Mouse (Mus musculus) thymus, adult 2 months (tissue): ENCODE data around the gene Dmrtc2. TPM values are rescaled to one million over a fixed set of nuclear protein-coding genes. Genes with fewer than 3 reads are reported as not detected.
"Not testable (repeated sequence)": the region's sequence is repeated elsewhere in the genome, so short reads cannot be mapped to it uniquely, and the experiment has no call there.

Source experiments
- DNase-seq: peaks from one replicate; pipeline ENCODE4 v3.0.0; 2021
- H3K27ac ChIP-seq: fragments of 200-500 bp; 2 replicates; pipeline ENCODE4 v1.5.1; 2012; ENCODE audit warnings: low read length, control low read depth; ENCODE audit not compliant: control insufficient read depth, insufficient read depth
- H3K27me3 ChIP-seq: fragments of 200-500 bp; 2 replicates; pipeline ENCODE4 v1.6.1; 2012; ENCODE audit warnings: mild to moderate bottlenecking, low read length, moderate library complexity, mixed read lengths; ENCODE audit not compliant: control insufficient read depth, insufficient read depth
- H3K36me3 ChIP-seq: fragments of 200-500 bp; 2 replicates; pipeline ENCODE4 v1.6.1; 2012; ENCODE audit warnings: mild to moderate bottlenecking, low read length, moderate library complexity; ENCODE audit not compliant: control insufficient read depth, insufficient read depth
- H3K4me1 ChIP-seq: fragments of 200-500 bp; replicated peaks from 2 replicates; pipeline ENCODE4 v1.6.1; 2012; ENCODE audit warnings: low read length; ENCODE audit not compliant: control insufficient read depth, insufficient read depth
- H3K4me3 ChIP-seq: fragments of 200-500 bp; 2 replicates; pipeline ENCODE4 v1.5.1; 2012; ENCODE audit warnings: mild to moderate bottlenecking, low read length, control low read depth, moderate library complexity; ENCODE audit not compliant: control insufficient read depth, insufficient read depth
- CTCF ChIP-seq: fragments of 200-500 bp; IDR thresholded peaks from 2 replicates; pipeline ENCODE4 v1.5.1; 2012; ENCODE audit warnings: mild to moderate bottlenecking, control low read depth, low read length, moderate library complexity, borderline replicate concordance; ENCODE audit not compliant: control insufficient read depth, poor library complexity, insufficient read depth; ENCODE audit errors: extremely low read depth
- POLR2A ChIP-seq: fragments of 200-500 bp; IDR thresholded peaks from 2 replicates; pipeline ENCODE4 v1.6.1; 2012; ENCODE audit warnings: mild to moderate bottlenecking, low read length, control low read depth, moderate library complexity; ENCODE audit not compliant: control insufficient read depth, poor library complexity, insufficient read depth; ENCODE audit errors: extremely low read depth
- WGBS: fragments of 180-500 bp; shearing (Covaris S2); methylation state at CpG from one replicate; pipeline ENCODE4 v1.1.7; 2018; 5-methylcytosine and 5-hydroxymethylcytosine counted together
- polyA plus RNA-seq: library from polyadenylated mRNA; depleted of rRNA; stranded (reverse); fragments of >200 nt; gene quantifications from 2 replicates; pipeline ENCODE4 v1.2.3, GENCODE M21; 2012; rRNA removed

Dmrtc2 gene
- polyA plus RNA-seq = not detected in 2 replicates

DNA sequence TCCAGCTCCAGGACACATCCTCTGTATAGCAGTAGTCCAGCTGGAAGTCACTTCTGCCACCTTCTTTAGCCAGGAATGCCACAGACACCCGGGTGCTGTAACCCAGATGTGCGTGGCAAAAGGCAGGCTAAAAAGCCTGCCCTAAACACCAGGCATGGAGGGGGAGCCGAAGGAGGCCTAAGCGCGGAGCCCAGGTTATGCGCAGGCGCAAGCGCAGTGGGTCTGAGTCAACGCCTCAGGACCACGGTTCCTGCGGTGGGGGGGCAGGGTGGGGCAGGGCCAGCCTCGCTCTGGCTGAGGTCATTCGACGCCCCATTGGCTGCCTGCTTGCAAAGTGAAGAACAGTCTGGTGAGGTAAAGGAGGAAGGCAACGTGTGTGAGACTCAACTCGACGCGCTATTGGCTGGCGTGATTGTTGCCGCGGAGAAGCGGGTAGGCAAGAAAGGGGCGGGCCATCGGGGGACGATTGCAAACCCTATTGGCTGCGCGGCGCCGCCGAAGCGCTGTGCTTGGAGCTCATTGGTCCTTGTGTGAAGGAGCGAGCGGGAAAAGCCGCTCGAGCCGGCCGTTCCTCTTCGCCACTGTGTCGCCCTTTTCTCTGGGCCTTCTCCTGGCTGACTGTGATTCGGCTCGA, at the start of gene Dmrtc2, which contains the start of gene Lypd4:
TSS of gene Dmrtc2 (plus strand) at position 526 of the 634 bp plus-strand sequence.
TSS of gene Lypd4 (minus strand) at position 410 of the 634 bp plus-strand sequence.
- Histone ChIP-seq H3K4me3 (no peak within 1 kb of the TSS), H3K27ac (no peak within 1 kb of the TSS), H3K27me3 (no peaks in the 10 kb centered on the region), H3K36me3 (no peaks in the 10 kb centered on the region), H3K4me1 (no peaks in the 10 kb centered on the region)
- WGBS = 71% methylated on average over 41 of the region's 41 CpGs
- DNase-seq = no peak
- TF ChIP-seq CTCF = no peak
- TF ChIP-seq POLR2A = no peak

DNA sequence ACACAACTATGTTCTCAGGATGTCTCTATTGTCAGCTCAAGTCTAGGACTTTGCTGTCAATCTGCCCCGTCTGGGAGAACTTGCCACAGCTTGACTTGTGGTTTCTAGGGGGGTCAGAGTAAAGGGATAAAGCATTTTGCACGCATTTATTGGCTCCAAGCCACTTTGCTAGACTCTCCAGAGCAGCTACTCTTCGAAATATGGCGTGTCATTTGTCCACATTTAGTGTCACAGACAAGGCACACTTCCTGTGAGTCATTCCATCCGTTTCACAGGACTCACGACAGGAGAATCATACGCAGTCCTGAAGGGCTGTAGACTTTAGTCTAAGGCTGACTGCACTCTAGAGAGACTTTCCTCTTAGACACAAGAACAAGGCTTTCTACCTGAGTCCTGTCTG, 45.4 kb upstream of the Dmrtc2 start:
- no peak for DNase-seq
- TF ChIP-seq POLR2A (no peak), CTCF (no peak)
- H3K4me3 ChIP-seq = no peak overlapping the region
- 16% methylated on average over 7 of the region's 7 CpGs for WGBS
- no peaks in the 10 kb centered on the region for H3K27me3 ChIP-seq
- H3K36me3 ChIP-seq = no peaks in the 10 kb centered on the region
- H3K4me1 ChIP-seq = no peaks in the 10 kb centered on the region
- H3K27ac ChIP-seq = no peak overlapping the region

DNA sequence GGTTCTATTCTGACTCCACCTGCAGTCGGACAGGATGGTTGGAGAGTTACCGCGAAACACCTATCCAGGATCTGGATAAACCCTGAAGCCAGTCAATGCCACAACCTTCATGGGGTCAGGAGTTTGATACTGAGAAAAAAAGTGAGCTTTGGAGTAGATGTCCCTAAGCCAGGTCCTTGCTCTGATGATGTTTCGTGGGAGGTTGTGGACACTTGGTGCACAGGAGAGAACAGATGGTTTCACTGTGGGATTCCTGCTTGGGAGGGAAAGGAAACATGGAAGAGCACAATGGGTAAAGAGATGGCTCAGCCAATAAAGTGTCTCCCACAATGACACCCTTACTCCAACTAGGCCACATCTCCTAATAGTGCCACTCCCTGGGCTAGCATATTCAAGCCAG, 42.7 kb upstream of the Dmrtc2 start:
- DNase-seq = no peak
- Histone ChIP-seq H3K36me3 (no peaks in the 10 kb centered on the region), H3K27me3 (no peaks in the 10 kb centered on the region), H3K4me3 (no peak overlapping the region), H3K4me1 (no peaks in the 10 kb centered on the region), H3K27ac (no peak overlapping the region)
- TF ChIP-seq CTCF (no peak), POLR2A (no peak)
- 95% methylated on average over 4 of the region's 4 CpGs for WGBS

DNA sequence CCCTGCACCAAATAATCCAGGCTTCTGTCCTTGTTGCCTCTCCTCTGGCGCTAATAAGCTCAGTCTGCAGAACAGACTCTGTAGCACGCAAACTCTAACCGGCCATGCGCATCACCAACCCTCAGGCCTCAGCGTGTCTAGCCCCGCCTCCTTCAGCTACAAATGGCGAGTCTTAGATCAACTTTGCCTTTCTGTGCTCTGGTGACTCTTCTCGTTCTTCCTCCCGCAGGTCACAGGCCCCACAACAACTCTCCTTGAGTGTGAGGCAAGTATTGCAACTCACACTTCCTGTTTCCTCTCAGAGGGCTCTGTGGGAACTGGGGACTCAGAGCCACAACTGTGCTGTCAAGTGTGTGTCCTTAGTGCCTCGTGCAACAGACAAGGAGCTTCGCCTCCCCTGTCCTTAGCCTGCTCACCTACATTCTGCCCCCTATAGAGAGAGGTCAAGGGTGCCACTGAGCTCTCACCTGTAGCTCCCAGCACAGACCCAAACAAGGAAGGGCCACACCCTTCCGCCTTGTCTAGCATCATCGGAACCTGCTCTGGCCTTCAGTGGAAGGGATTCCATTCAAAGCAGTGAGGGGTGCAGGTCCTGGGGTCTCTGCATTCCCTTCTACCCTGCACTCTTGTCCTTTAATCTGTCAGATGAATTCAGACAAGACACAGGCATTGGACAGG, 31.0 kb upstream of the Dmrtc2 start:
- not testable (repeated sequence) for H3K4me1 ChIP-seq, H3K4me3 ChIP-seq, H3K27me3 ChIP-seq, H3K36me3 ChIP-seq
- 29% methylated on average over 13 of the region's 13 CpGs for WGBS
- peak; percentile 8 for DNase-seq
- peak overlapping the region; percentile 71; the same call in 1 of the 2 replicates for H3K27ac ChIP-seq

DNA sequence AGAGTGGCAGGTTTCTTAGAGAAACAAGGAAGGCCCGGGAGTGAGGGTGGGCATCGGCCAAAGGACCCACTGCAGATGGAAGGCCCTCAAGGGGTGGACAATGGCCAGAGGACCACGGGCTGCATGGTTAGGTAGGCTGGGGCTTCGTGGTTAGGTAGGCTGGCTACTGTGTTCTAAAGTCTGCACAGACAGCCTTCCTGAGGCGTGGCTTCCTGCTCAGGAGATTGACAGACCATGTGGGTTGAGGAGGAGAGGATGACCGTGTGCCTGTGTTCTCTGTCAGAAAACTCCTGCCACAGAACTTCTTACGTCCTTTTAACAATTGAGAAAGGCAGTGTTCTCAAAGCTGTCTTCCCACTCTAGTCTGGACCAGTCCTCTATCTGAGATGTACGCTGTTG, 30.4 kb upstream of the Dmrtc2 start:
- H3K4me3 ChIP-seq = no peak overlapping the region
- DNase-seq = peak; percentile 8
- WGBS = 41% methylated on average over 8 of the region's 8 CpGs

DNA sequence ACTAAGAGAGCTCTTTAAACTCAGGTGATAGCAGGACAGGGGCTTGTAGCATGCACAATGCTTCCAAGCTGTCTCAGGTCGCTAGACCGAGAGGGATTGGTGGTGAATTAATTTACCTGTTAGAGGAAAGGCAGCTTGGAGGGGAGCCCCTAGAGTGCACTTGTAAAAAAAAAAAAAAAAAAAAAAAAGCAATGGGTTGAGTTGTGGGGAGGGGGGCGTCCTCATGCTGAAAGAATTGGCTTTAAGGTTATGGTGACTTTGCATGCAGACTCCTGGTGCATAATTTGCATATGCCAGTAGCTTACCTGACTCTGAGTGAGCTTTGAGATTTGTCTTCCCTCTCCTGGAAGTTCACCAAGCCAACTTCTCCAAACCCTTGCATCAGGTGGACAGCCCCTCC, 29.5 kb upstream of the Dmrtc2 start:
- no peak overlapping the region for H3K4me3 ChIP-seq
- no peaks in the 10 kb centered on the region for H3K27me3 ChIP-seq
- WGBS = 92% methylated on average over 3 of the region's 3 CpGs
- no peak overlapping the region for H3K27ac ChIP-seq
- DNase-seq = no peak
- no peak for TF ChIP-seq CTCF
- no peak for TF ChIP-seq POLR2A
- peaks cover 9% of the 10 kb centered on the region for H3K4me1 ChIP-seq
- no peaks in the 10 kb centered on the region for H3K36me3 ChIP-seq

More for the DNA sequence above, 30.4 kb upstream of the Dmrtc2 start:
- peak overlapping the region; percentile 34; the same call in 1 of the 2 replicates for H3K27ac ChIP-seq
- H3K4me1 ChIP-seq = peaks cover 9% of the 10 kb centered on the region
- no peaks in the 10 kb centered on the region for H3K36me3 ChIP-seq
- TF ChIP-seq CTCF (no peak), POLR2A (no peak)
- H3K27me3 ChIP-seq = no peaks in the 10 kb centered on the region

DNA sequence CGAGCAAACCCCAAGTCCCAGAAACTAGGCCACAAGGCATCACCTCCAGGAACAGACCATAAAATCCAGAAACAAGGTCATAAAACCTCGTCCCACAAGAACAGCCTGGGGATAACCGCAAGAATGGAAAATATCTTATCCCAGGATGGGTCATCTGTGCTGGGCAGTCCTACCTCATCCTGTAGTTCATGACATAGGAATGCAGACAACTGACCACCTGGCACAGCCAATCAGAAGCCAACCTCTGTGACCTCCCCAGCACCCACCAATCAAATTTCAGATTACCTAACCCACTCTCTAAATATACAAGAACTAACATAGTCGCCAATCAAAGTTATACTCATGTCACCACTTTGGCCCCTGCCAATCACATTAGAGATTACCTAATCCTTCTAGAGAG, 28.8 kb upstream of the Dmrtc2 start:
- Histone ChIP-seq H3K4me1 (peaks cover 9% of the 10 kb centered on the region), H3K27ac (no peak overlapping the region), H3K27me3 (no peaks in the 10 kb centered on the region), H3K36me3 (no peaks in the 10 kb centered on the region), H3K4me3 (no peak overlapping the region)
- no peak for TF ChIP-seq CTCF
- no peak for TF ChIP-seq POLR2A
- DNase-seq = no peak
- 93% methylated on average over 4 of the region's 4 CpGs for WGBS
